Mouse (Mus musculus) liver, embryonic 12.5 days (tissue): ENCODE measurements around the gene Zmpste24. TPM values are rescaled to one million over a fixed set of nuclear protein-coding genes. Genes with fewer than 3 reads are reported as not detected.

Source experiments
- ATAC-seq: fragments of 200-750 bp; cut with Nextera tagmentation; 2 replicates; pipeline ENCODE4 v1.8.0; 2017; ENCODE audit warnings: moderate number of reproducible peaks, mild to moderate bottlenecking, moderate library complexity
- H3K27ac ChIP-seq: fragments of 300-500 bp; sonication (generic); 2 replicates; pipeline ENCODE4 v1.5.1; 2016; ENCODE audit warnings: mild to moderate bottlenecking
- H3K27me3 ChIP-seq: fragments of 300-500 bp; sonication (generic); replicated peaks from 2 replicates; pipeline ENCODE4 v1.6.1; 2016; ENCODE audit warnings: mild to moderate bottlenecking, moderate library complexity
- H3K36me3 ChIP-seq: fragments of 300-500 bp; sonication (generic); 2 replicates; pipeline ENCODE4 v1.6.1; 2016; ENCODE audit warnings: mild to moderate bottlenecking, moderate library complexity
- H3K4me1 ChIP-seq: fragments of 300-500 bp; sonication (generic); 2 replicates; pipeline ENCODE4 v1.6.1; 2016
- H3K4me2 ChIP-seq: fragments of 300-500 bp; sonication (generic); 2 replicates; pipeline ENCODE4 v1.6.1; 2016; ENCODE audit warnings: mild to moderate bottlenecking, moderate library complexity
- H3K4me3 ChIP-seq: fragments of 300-500 bp; sonication (generic); 2 replicates; pipeline ENCODE4 v1.5.1; 2016; ENCODE audit warnings: mild to moderate bottlenecking, moderate library complexity
- H3K9ac ChIP-seq: fragments of 300-500 bp; sonication (generic); 2 replicates; pipeline ENCODE4 v1.6.1; 2016; ENCODE audit warnings: mild to moderate bottlenecking, moderate library complexity
- H3K9me3 ChIP-seq: fragments of 300-500 bp; sonication (generic); replicated peaks from 2 replicates; pipeline ENCODE4 v1.6.1; 2016; ENCODE audit warnings: mild to moderate bottlenecking, moderate library complexity
- WGBS: fragments of 180-500 bp; shearing (Covaris S2); methylation state at CpG from one replicate; pipeline ENCODE4 v1.1.7; 2016; ENCODE audit not compliant: insufficient replicate concordance; 5-methylcytosine and 5-hydroxymethylcytosine counted together
- polyA plus RNA-seq: library from polyadenylated mRNA; unstranded; fragments of >200 nt; fragmentation: Nextera tagmentation; extraction: Ambion mirVana; gene quantifications from 2 replicates; pipeline ENCODE4 v1.2.1, GENCODE M21; 2016

Zmpste24 gene
- polyA plus RNA-seq, 1 experiment from 2014 or later, result 31.9 TPM

- H3K4me3 ChIP-seq, result no peak overlapping the region
- WGBS, result 31% methylated on average over 14 of the region's 14 CpGs
- no peaks in the 10 kb centered on the region for H3K9me3 ChIP-seq
- no peak overlapping the region for H3K4me2 ChIP-seq
- no peaks in the 10 kb centered on the region for H3K36me3 ChIP-seq
- no peak overlapping the region for H3K27ac ChIP-seq
- H3K4me1 ChIP-seq, result peaks cover 19% of the 10 kb centered on the region
- no peak for ATAC-seq
- H3K27me3 ChIP-seq, result no peaks in the 10 kb centered on the region
- H3K9ac ChIP-seq, result no peak overlapping the region
These were observed 69.2 kb downstream of the Zmpste24 start for GRCm38 (mm10) chr4:121028659-121029392.

GRCm38 (mm10) chr4:121028146-121028545 is 69.9 kb downstream of the Zmpste24 start:
- no peak for ATAC-seq
- no peaks in the 10 kb centered on the region for H3K9me3 ChIP-seq

GRCm38 (mm10) chr4:121025681-121026080 is 72.4 kb downstream of the Zmpste24 start:
- Histone ChIP-seq H3K4me3 (no peak overlapping the region), H3K27ac (no peak overlapping the region), H3K4me1 (peaks cover 37% of the 10 kb centered on the region), H3K9ac (no peak overlapping the region; the same call in 1 of the 2 replicates), H3K4me2 (no peak overlapping the region), H3K36me3 (no peaks in the 10 kb centered on the region), H3K9me3 (no peaks in the 10 kb centered on the region), H3K27me3 (no peaks in the 10 kb centered on the region)
- 39% methylated on average over 2 of the region's 2 CpGs for WGBS
- ATAC-seq, result peak; percentile 67

More at GRCm38 (mm10) chr4:121028146-121028545, 69.9 kb downstream of the Zmpste24 start:
- Histone ChIP-seq H3K4me3 (no peak overlapping the region), H3K27ac (no peak overlapping the region), H3K4me1 (peaks cover 25% of the 10 kb centered on the region), H3K36me3 (no peaks in the 10 kb centered on the region), H3K9ac (no peak overlapping the region), H3K4me2 (no peak overlapping the region), H3K27me3 (no peaks in the 10 kb centered on the region)
- 46% methylated on average over 1 of the region's 1 CpGs for WGBS

GRCm38 (mm10) chr4:121023941-121024340 is 74.1 kb downstream of the Zmpste24 start:
- Histone ChIP-seq H3K9ac (no peak overlapping the region), H3K4me3 (no peak overlapping the region), H3K27ac (no peak overlapping the region), H3K4me1 (peaks cover 37% of the 10 kb centered on the region), H3K4me2 (no peak overlapping the region), H3K9me3 (no peaks in the 10 kb centered on the region), H3K36me3 (no peaks in the 10 kb centered on the region), H3K27me3 (no peaks in the 10 kb centered on the region)
- ATAC-seq, result no peak
- WGBS, result 79% methylated on average over 2 of the region's 2 CpGs

DNA sequence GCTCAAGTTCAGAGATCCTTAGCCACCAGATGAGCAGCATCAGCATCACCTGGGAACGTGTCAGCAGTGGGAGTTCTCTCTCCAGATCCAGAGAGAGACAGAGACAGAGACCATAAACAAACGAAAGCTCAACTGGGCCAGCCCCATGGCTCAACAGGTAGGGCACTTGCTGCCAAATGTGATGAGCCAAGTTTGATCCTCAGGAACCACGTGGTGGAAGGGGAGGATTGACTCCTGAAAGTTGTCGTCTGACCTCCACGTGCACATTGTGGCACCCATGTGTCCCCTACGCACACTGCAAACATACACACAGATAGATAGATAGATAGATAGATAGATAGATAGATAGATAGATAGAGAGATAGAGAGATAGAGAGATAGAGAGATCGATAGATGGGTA is 74.6 kb downstream of the Zmpste24 start:
- Histone ChIP-seq H3K36me3 (no peaks in the 10 kb centered on the region), H3K27me3 (no peaks in the 10 kb centered on the region), H3K9ac (no peak overlapping the region), H3K4me1 (peaks cover 37% of the 10 kb centered on the region), H3K4me3 (no peak overlapping the region), H3K9me3 (no peaks in the 10 kb centered on the region), H3K27ac (no peak overlapping the region), H3K4me2 (no peak overlapping the region)
- 64% methylated on average over 7 of the region's 7 CpGs for WGBS
- ATAC-seq, result no peak

- no peaks in the 10 kb centered on the region for H3K9me3 ChIP-seq
- no peaks in the 10 kb centered on the region for H3K36me3 ChIP-seq
- H3K4me3 ChIP-seq, result no peak overlapping the region
- peaks cover 47% of the 10 kb centered on the region for H3K4me1 ChIP-seq
- no peak overlapping the region for H3K4me2 ChIP-seq
- ATAC-seq, result no peak
- H3K27me3 ChIP-seq, result no peaks in the 10 kb centered on the region
- H3K27ac ChIP-seq, result no peak overlapping the region
- no peak overlapping the region for H3K9ac ChIP-seq
These were observed 76.1 kb downstream of the Zmpste24 start for GRCm38 (mm10) chr4:121021911-121022310.

DNA sequence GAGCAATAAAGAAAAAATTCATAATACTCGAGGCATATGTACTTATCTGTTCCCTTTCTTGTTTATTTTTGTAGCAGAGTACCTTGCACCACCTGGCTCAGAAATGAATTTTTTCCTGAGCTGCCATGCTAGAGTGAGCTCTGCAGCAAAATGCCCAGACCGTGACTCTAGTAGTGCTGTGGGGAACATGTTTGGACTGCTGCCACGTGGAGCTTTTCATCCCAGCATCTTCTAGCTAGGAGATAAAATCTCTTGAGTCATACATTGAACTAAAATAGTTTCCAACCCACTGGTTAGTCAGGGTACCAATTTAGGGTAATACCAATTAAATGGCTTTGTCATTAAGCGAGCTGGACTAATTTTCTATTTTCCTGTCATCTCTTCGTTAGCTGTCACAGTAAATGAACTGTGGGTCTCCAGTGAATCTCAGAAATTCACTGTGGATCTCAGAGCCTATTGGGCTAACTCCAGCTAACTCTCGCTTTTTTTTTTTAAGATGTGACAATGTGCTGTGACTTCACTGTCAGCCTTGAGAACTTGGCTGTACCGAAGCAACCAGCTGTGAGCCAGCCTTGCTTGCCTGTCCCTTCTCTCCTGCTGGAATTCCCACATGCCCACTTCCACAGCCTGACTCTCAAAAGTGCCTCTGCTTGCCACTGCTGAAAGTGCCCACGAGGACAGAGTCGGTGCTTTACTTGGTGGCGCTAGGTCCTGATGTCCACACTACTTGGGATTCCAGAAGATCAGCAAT is 77.8 kb downstream of the Zmpste24 start:
- Histone ChIP-seq H3K9me3 (no peaks in the 10 kb centered on the region), H3K4me3 (no peak overlapping the region), H3K27me3 (no peaks in the 10 kb centered on the region), H3K27ac (no peak overlapping the region), H3K4me1 (peaks cover 45% of the 10 kb centered on the region), H3K36me3 (no peaks in the 10 kb centered on the region), H3K9ac (no peak overlapping the region), H3K4me2 (no peak overlapping the region)
- 63% methylated on average over 10 of the region's 10 CpGs for WGBS
- no peak for ATAC-seq

DNA sequence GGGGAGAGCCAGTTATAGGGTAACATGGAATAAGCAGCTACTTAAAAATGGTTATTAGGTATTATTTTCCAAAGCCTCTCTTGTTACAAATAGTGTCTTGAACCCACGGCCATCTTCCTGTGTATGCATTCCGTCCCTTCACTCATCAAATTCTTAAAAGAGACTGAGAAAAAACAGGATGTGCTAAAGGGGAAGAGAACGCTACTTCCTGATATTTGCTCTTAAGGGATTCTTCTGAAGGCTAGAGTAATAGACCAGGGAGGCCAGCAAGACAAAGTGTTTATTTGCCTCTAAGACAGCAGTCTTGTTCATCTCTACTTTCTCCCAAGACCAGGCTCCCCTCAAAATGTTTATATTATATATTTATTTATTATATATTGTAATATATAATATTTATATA is 79.8 kb downstream of the Zmpste24 start:
- no peak overlapping the region for H3K9ac ChIP-seq
- no peak for ATAC-seq
- no peaks in the 10 kb centered on the region for H3K27me3 ChIP-seq
- no peak overlapping the region for H3K4me2 ChIP-seq
- 0 out of 2 replicates have a peak, but pooled peaks cover 4% of the 10 kb centered on the region for H3K36me3 ChIP-seq
- no peak overlapping the region for H3K27ac ChIP-seq
- WGBS, result 67% methylated on average over 3 of the region's 3 CpGs
- peaks cover 54% of the 10 kb centered on the region for H3K4me1 ChIP-seq
- no peak overlapping the region for H3K4me3 ChIP-seq
- H3K9me3 ChIP-seq, result no peaks in the 10 kb centered on the region

DNA sequence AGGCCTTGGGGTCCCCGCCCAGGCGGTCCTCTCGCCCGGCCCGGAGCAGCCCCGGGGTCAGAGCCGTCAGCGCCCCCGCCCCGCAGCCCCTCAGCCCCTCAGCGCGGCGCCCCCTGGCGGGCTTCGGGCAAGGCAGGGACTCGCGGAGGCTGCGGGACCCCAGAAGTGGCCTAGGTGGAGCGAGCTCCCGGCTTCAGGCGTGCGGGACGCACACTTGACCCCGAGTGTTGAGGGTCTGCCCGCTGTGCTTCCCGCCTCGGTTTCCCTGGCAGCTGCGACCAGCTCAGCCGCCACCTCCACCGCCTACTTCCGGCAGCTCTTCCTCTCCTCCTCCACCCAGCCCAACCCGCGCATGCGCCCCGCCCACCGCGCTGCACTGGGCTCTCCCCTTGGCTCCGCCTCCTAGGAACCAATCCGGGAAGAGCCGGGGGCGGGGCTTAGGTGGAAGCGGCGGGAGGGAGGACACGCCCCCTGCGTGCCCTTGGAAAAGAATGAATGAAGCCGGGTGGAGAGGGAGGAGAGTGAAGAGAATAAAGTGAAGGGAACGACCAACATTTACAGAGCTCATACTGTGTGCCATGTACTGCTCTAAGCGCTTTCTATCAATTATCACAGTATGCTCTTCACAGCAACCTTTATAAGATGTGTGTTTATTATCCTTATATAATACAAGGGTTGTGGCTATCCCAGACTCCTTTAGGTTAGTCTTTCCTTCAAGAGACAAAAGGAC is 80.9 kb downstream of the Zmpste24 start, which contains the start of gene Smap2:
Gene Smap2 (minus strand): TSS at position 320 of the 730 bp plus-strand sequence.
- under 1% methylated on average over 48 of the region's 48 CpGs for WGBS
- peak within 1 kb of the TSS; percentile 92 for H3K27ac ChIP-seq
- H3K27me3 ChIP-seq, result no peaks in the 10 kb centered on the region
- peaks cover 58% of the 10 kb centered on the region for H3K4me1 ChIP-seq
- peak within 1 kb of the TSS; percentile 100 for H3K4me3 ChIP-seq
- H3K9me3 ChIP-seq, result no peaks in the 10 kb centered on the region
- H3K36me3 ChIP-seq, result 0 out of 2 replicates have a peak, but pooled peaks cover 4% of the 10 kb centered on the region
- ATAC-seq, result peak; percentile 88
- peak within 1 kb of the TSS; percentile 84 for H3K4me2 ChIP-seq
- peak within 1 kb of the TSS; percentile 99 for H3K9ac ChIP-seq

GRCm38 (mm10) chr4:121016021-121016898 is 81.8 kb downstream of the Zmpste24 start:
- Histone ChIP-seq H3K4me2 (peak overlapping the region; percentile 84), H3K27ac (peak overlapping the region; percentile 92), H3K9ac (peak overlapping the region; percentile 99), H3K27me3 (no peaks in the 10 kb centered on the region), H3K36me3 (0 out of 2 replicates have a peak, but pooled peaks cover 4% of the 10 kb centered on the region), H3K4me1 (peaks cover 61% of the 10 kb centered on the region), H3K4me3 (peak overlapping the region; percentile 100), H3K9me3 (no peaks in the 10 kb centered on the region)
- ATAC-seq, result peak; percentile 53
- WGBS, result 1% methylated on average over 39 of the region's 40 CpGs

GRCm38 (mm10) chr4:121015268-121015659 is 82.8 kb downstream of the Zmpste24 start:
- WGBS, result 27% methylated on average over 7 of the region's 7 CpGs
- peak overlapping the region; percentile 99 for H3K9ac ChIP-seq
- 0 out of 2 replicates have a peak, but pooled peaks cover 4% of the 10 kb centered on the region for H3K36me3 ChIP-seq
- peaks cover 71% of the 10 kb centered on the region for H3K4me1 ChIP-seq
- H3K4me3 ChIP-seq, result peak overlapping the region; percentile 100
- no peak for ATAC-seq
- H3K27ac ChIP-seq, result peak overlapping the region; percentile 92
- H3K9me3 ChIP-seq, result no peaks in the 10 kb centered on the region
- H3K27me3 ChIP-seq, result no peaks in the 10 kb centered on the region
- H3K4me2 ChIP-seq, result peak overlapping the region; percentile 84
